9 mouse cellular contexts compared by ENCODE assay signal in the genomic region with DNA sequence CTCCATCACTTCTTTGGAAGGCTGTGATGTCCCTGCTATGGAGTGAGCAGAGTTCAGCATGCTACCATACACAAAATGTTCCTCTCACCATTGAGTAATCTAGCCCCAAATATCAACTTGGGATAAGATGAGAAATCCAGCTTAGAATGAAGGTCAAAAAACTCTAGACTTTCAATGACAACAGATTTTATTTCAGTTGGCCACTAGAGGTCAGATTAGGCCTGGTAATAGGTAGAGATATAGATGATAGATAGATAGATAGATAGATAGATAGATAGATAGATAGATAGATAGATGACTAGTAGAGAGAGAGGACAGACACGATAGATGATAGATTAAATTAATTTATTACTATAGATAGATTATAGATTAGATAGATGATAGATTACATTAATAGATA.
DNase-seq lines count a peak whose midpoint lies in the region; ATAC-seq and TF ChIP-seq lines count a peak whose summit lies in the region.
"Had no signal": no experiment of that assay in that cellular context is flagged by ENCODE, and none has a peak within 500 bp of the region (broad histone marks: within the 10 kb centered on the region; RNA-seq: fewer than 3 reads in every experiment).

No protein-coding gene starts in this region.

- no peak overlapping the region for H3K4me3 ChIP-seq in kidney, adult 2 months (ENCODE audit: insufficient read depth, low read depth, low read length)

- H3K27me3 ChIP-seq in kidney, adult 2 months (replicated peaks; ENCODE audit: control insufficient read depth, insufficient read depth, low read length): no peaks in the 10 kb centered on the region

- 62% methylated on average over 1 of the region's 1 CpGs for WGBS in kidney, adult 2 months

- peak; percentile 46 for ATAC-seq in inflammation-experienced regulatory T-cells, adult 6 months
- ATAC-seq: hindbrain, embryonic 16.5 days had no signal

- TF ChIP-seq CTCF in kidney, adult 2 months (conservative IDR thresholded peaks at IDR 0.05; ENCODE audit: insufficient read depth, insufficient read length, low read depth, low read length): no peak

- H3K36me3 ChIP-seq in kidney, adult 2 months (ENCODE audit: control insufficient read depth, insufficient read depth, low read length): peaks cover 3% of the 10 kb centered on the region

- DNase-seq in kidney, adult 2 months: peak; percentile 36
- no peak for DNase-seq in kidney, adult 8-10 months
- peak; percentile 18 to 26 for DNase-seq in B cell, adult 2 months
- peak; percentile 27 for DNase-seq in ES-CJ7 (ENCODE audit: low read depth, low spot score)
- no peak for DNase-seq in thymus, adult 18-20 months
- DNase-seq in left cerebral cortex, adult 18-20 months (ENCODE audit: low spot score in 2 of 2): no peak
- DNase-seq: right cerebral cortex, postnatal 25 days had no signal

- no peak for TF ChIP-seq POLR2A in kidney, adult 2 months (IDR thresholded peaks at IDR 0.05; ENCODE audit: low read depth, low read length)

- no peaks in the 10 kb centered on the region for H3K4me1 ChIP-seq in kidney, adult 2 months (ENCODE audit: control insufficient read depth, insufficient read depth, low read length)

- H3K27ac ChIP-seq in kidney, adult 2 months (ENCODE audit: insufficient read depth, low read depth, low read length): no peak overlapping the region

Comparison
In these comparisons a context has a peak if more than half of its experiments do, and no peak if none do; other contexts are left out.
1. DNase-seq: peak in kidney, adult 2 months (single experiment), B cell, adult 2 months (2 of 2) and ES-CJ7 (single experiment); none in kidney, adult 8-10 months (0 of 2), thymus, adult 18-20 months (0 of 2) and left cerebral cortex, adult 18-20 months (0 of 2).